Mouse (Mus musculus): ENCODE data around the gene Entpd8. TPM values are rescaled to one million over a fixed set of nuclear protein-coding genes. Genes with fewer than 3 reads are reported as not detected.

The Entpd8 gene
- total RNA-seq, 2 experiments from 2014 or later: not detected

- DNase-seq: no peak
- intact Hi-C loops (cut with DNase I): no loop called here
Observed at GRCm38 (mm10) chr2:25131601-25132000, 51.5 kb downstream of the Entpd8 start.

Small RNAs within 50 kb of the gene (microRNA-seq; reads per million reads assigned to microRNA genes)
- gene Gm24328: 0 reads per million in 2 experiments
- gene Mir7664: 0 reads per million in 2 experiments

Other genes starting within 250 kb of the Entpd8 start
- 10 to 100 TPM; 51.2 to 57.9 TPM for gene Ehmt1, start 160.7 kb upstream of the Entpd8 start, total RNA-seq (2021)
- 10 to 100 TPM; 11.1 to 12.3 TPM for gene Arrdc1, start 145.1 kb upstream of the Entpd8 start, total RNA-seq (2021)
- 10 to 100 TPM; 19.7 to 24.2 TPM for gene Zmynd19, start 130.5 kb upstream of the Entpd8 start, total RNA-seq (2021)
- 1 to 10 TPM; 4.9 to 7.3 TPM for gene Dph7, start 117.9 kb upstream of the Entpd8 start, total RNA-seq (2021)
- gene Mrpl41, start 105.2 kb upstream of the Entpd8 start, total RNA-seq (2021): 10 to 100 TPM; 87.3 to 88.0 TPM
- 10 to 100 TPM; 19.5 to 20.5 TPM for gene Pnpla7, start 104.3 kb upstream of the Entpd8 start, total RNA-seq (2021)
- gene Nsmf, start 25.9 kb upstream of the Entpd8 start, total RNA-seq (2021): 10 to 100 TPM; 37.5 to 39.1 TPM
- not detected for gene Noxa1, start 14.8 kb downstream of the Entpd8 start, total RNA-seq (2021)
- 10 to 100 TPM; 23.9 to 25.1 TPM for gene Nrarp, start 100.5 kb downstream of the Entpd8 start, total RNA-seq (2021)
- 1 to 10 TPM; 5.6 to 6.5 TPM for gene Tor4a, start 116.6 kb downstream of the Entpd8 start, total RNA-seq (2021)
- gene Nelfb, start 131.2 kb downstream of the Entpd8 start, total RNA-seq (2021): 10 to 100 TPM; 40.7 to 46.0 TPM
- not detected for gene Stpg3, start 134.3 kb downstream of the Entpd8 start, total RNA-seq (2021)
- not detected for gene Fam166a, start 138.4 kb downstream of the Entpd8 start, total RNA-seq (2021)
- 100 to 1,000 TPM; 258 to 286 TPM for gene Tubb4b, start 144.4 kb downstream of the Entpd8 start, total RNA-seq (2021)
- not detected for gene Slc34a3, start 154.1 kb downstream of the Entpd8 start, total RNA-seq (2021)
- gene Rnf224, start 156.5 kb downstream of the Entpd8 start, total RNA-seq (2021): not detected
- gene Rnf208, start 162.0 kb downstream of the Entpd8 start, total RNA-seq (2021): 1 to 10 TPM; 1.3 TPM
- gene Cysrt1, start 162.1 kb downstream of the Entpd8 start, total RNA-seq (2021): not detected
- gene AL732309.1, start 166.6 kb downstream of the Entpd8 start, total RNA-seq (2021): 1 to 10 TPM; 1.4 to 1.7 TPM
- 10 to 100 TPM; 16.4 to 18.2 TPM for gene Tmem203, start 175.1 kb downstream of the Entpd8 start, total RNA-seq (2021)
- gene Tprn, start 182.3 kb downstream of the Entpd8 start, total RNA-seq (2021): 1 to 10 TPM; 5.0 to 7.5 TPM
- gene Ssna1, start 192.1 kb downstream of the Entpd8 start, total RNA-seq (2021): 10 to 100 TPM; 49.4 to 55.2 TPM
- gene Anapc2, start 192.2 kb downstream of the Entpd8 start, total RNA-seq (2021): 10 to 100 TPM; 48.6 to 54.0 TPM
- not detected for gene Tmem210, start 207.8 kb downstream of the Entpd8 start, total RNA-seq (2021)
- gene Lrrc26, start 209.6 kb downstream of the Entpd8 start, total RNA-seq (2021): not detected
- not detected for gene Grin1, start 238.9 kb downstream of the Entpd8 start, total RNA-seq (2021)